Comparison of ENCODE assay signal across 8 mouse cellular contexts in genomic region chr14:20067293-20068074, GRCm38 (mm10).
DNase-seq lines count a peak whose midpoint lies in the region; TF ChIP-seq lines count a peak whose summit lies in the region.

No protein-coding gene starts in this region.

- peak; percentile 90 for TF ChIP-seq CTCF in left cerebral cortex, adult 2 months (IDR thresholded peaks at IDR 0.05)

- H3K27ac ChIP-seq in left cerebral cortex, adult 2 months, result no peak overlapping the region

- no peak overlapping the region for H3K4me3 ChIP-seq in left cerebral cortex, adult 2 months

- DNase-seq in gastrocnemius, adult 18-20 months (ENCODE audit: low spot score), result peak; percentile 39
- DNase-seq in gastrocnemius, postnatal 36 days, result no peak
- peak; percentile 85 to 88 for DNase-seq in cerebellum, postnatal 14 days
- DNase-seq in frontal cortex, postnatal 36 days (ENCODE audit: low spot score in 2 of 2), result peak; percentile 76 to 85
- peak; percentile 91 for DNase-seq in induced T-regulatory cell, adult 2 months (ENCODE audit: low read depth)
- DNase-seq in left cerebral cortex, adult 2 months (ENCODE audit: extremely low spot score in 1 of 2, low spot score in 2 of 2), result peak; percentile 57 to 74
- DNase-seq in mesoderm, embryonic 11.5 days (ENCODE audit: low read depth, low spot score), result peak; percentile 90
- DNase-seq in right cerebral cortex, postnatal 4 days, result peak; percentile 46

- intact Hi-C loops in gastrocnemius, postnatal 36 days (cut with DNase I), result loop anchor here (2.0 to 5.0 kb wide), 3 partner anchors 210 to 361 kb away; no protein-coding TSS in a partner anchor
- intact Hi-C loops in left cerebral cortex, adult 2 months (cut with DNase I), result loop anchor here (1.0 to 5.0 kb wide), 5 partner anchors 91 to 361 kb away; partner anchors contain the start of gene Gng2

Comparison
In these comparisons a context has a peak if more than half of its experiments do, and no peak if none do; other contexts are left out.
1. DNase-seq: peak in gastrocnemius, adult 18-20 months (single experiment), cerebellum, postnatal 14 days (2 of 2), frontal cortex, postnatal 36 days (2 of 2), induced T-regulatory cell, adult 2 months (single experiment), left cerebral cortex, adult 2 months (2 of 2), mesoderm, embryonic 11.5 days (single experiment) and right cerebral cortex, postnatal 4 days (single experiment); none in gastrocnemius, postnatal 36 days (0 of 2).